Mouse (Mus musculus) embryonic fibroblast, embryonic 13.5 days (primary cell): ENCODE measurements around the gene Dnmt1.

Experiments used
- CTCF ChIP-seq: IDR thresholded peaks from 2 replicates; pipeline ENCODE4 v1.5.1; 2011; ENCODE audit warnings: mild to moderate bottlenecking, control low read depth, low read length, moderate library complexity, borderline replicate concordance; ENCODE audit not compliant: insufficient read depth
- POLR2A ChIP-seq: IDR thresholded peaks from 2 replicates; pipeline ENCODE4 v1.6.1; 2011; ENCODE audit warnings: low read depth, mild to moderate bottlenecking, control low read depth, low read length, moderate library complexity

GRCm38 (mm10) chr9:20901466-20902173 lies 58.1 kb downstream of the Dnmt1 start:
- no peak for TF ChIP-seq CTCF
- TF ChIP-seq POLR2A = no peak
